Mouse (Mus musculus): ENCODE results near the gene Asxl1.

GRCm38 (mm10) chr2:153441228-153441627 is 95.6 kb downstream of the Asxl1 start:
- TF ChIP-seq CTCF (IDR thresholded peaks at IDR 0.05 in 2 of 3, conservative IDR thresholded peaks at IDR 0.05 in 1 of 3; ENCODE audit: control insufficient read depth in 1 of 3, insufficient read depth in 1 of 3, low read depth in 2 of 3, low read length in 3 of 3, poor library complexity in 1 of 3, severe bottlenecking in 1 of 3) (no peak), GABPA (IDR thresholded peaks at IDR 0.05; ENCODE audit: low read depth, low read length) (no peak), POLR2AphosphoS2 (IDR thresholded peaks at IDR 0.05; ENCODE audit: low read length) (no peak), POLR2A (IDR thresholded peaks at IDR 0.05; ENCODE audit: control insufficient read depth in 1 of 2, insufficient read depth in 1 of 2, low read depth in 1 of 2, low read length in 2 of 2, poor library complexity in 1 of 2) (no peak), USF1 (IDR thresholded peaks at IDR 0.05; ENCODE audit: low read depth, low read length) (no peak), TCF12 (IDR thresholded peaks at IDR 0.05; ENCODE audit: low read depth, low read length) (no peak), HCFC1 (IDR thresholded peaks at IDR 0.05; ENCODE audit: low read depth, low read length) (no peak), JUND (IDR thresholded peaks at IDR 0.05; ENCODE audit: low read depth, low read length) (no peak), MAZ (IDR thresholded peaks at IDR 0.05; ENCODE audit: low read depth, low read length) (no peak), EP300 (IDR thresholded peaks at IDR 0.05; ENCODE audit: low read depth in 1 of 2, low read length in 2 of 2) (no peak), ZNF384 (IDR thresholded peaks at IDR 0.05; ENCODE audit: low read depth, low read length) (no peak), RAD21 (IDR thresholded peaks at IDR 0.05; ENCODE audit: low read depth, low read length) (no peak)

All from MEL (cell line).